Mouse (Mus musculus): ENCODE measurements at regions not wholly inside any gene's neighbourhood (a gene's known extent, or its start where the extent isn't known, plus 50 kb on each side); places are given as distances from the start of the nearest gene placed in this dataset.

GRCm38 (mm10) chr6:89013690-89014061 lies 111.6 kb downstream of the Tpra1 start:
- no peak overlapping the region for H3K4me3 ChIP-seq (ENCODE audit: low read depth, low read length)
- H3K27ac ChIP-seq (ENCODE audit: low read depth, low read length), result peak overlapping the region; percentile 69
- no peaks in the 10 kb centered on the region for H3K9me3 ChIP-seq (ENCODE audit: control insufficient read depth, low read length)
- H3K27me3 ChIP-seq (ENCODE audit: control insufficient read depth, insufficient read depth, low read length), result no peaks in the 10 kb centered on the region
- H3K36me3 ChIP-seq (ENCODE audit: control insufficient read depth, insufficient read depth, low read length), result no peaks in the 10 kb centered on the region
- H3K4me1 ChIP-seq (ENCODE audit: control insufficient read depth, insufficient read depth, low read length), result peaks cover 24% of the 10 kb centered on the region
- H3K4me2 ChIP-seq (ENCODE audit: low read depth, low read length), result peak overlapping the region; percentile 14; the same call in 1 of the 2 replicates
- 45% methylated on average over 8 of the region's 8 CpGs for WGBS
- ATAC-seq (ENCODE audit: low read depth), result no peak
- 0 out of 2 replicates have a peak overlapping the region, but pooled peaks have one; percentile 7 for H3K9ac ChIP-seq (replicated peaks; ENCODE audit: low read depth, low read length)

- Histone ChIP-seq H3K27me3 (ENCODE audit: control insufficient read depth, insufficient read depth, low read length) (peaks cover 7% of the 10 kb centered on the region), H3K4me3 (ENCODE audit: low read depth, low read length) (no peak overlapping the region), H3K27ac (ENCODE audit: low read depth, low read length) (no peak overlapping the region), H3K36me3 (ENCODE audit: control insufficient read depth, insufficient read depth, low read length) (no peaks in the 10 kb centered on the region), H3K4me2 (ENCODE audit: low read depth, low read length) (no peak overlapping the region), H3K9me3 (ENCODE audit: control insufficient read depth, low read length) (no peaks in the 10 kb centered on the region), H3K4me1 (ENCODE audit: control insufficient read depth, insufficient read depth, low read length) (no peaks in the 10 kb centered on the region), H3K9ac (replicated peaks; ENCODE audit: low read depth, low read length) (no peak overlapping the region)
- peak; percentile 69; the same call in 1 of the 2 replicates for ATAC-seq (ENCODE audit: low read depth)
- WGBS, result 13% methylated on average over 11 of the region's 11 CpGs
Observed at GRCm38 (mm10) chr6:89024101-89024650, 122.1 kb downstream of the Tpra1 start.

- Histone ChIP-seq H3K4me3 (ENCODE audit: low read depth, low read length) (no peak overlapping the region), H3K9ac (replicated peaks; ENCODE audit: low read depth, low read length) (no peak overlapping the region), H3K4me1 (ENCODE audit: control insufficient read depth, insufficient read depth, low read length) (peaks cover 13% of the 10 kb centered on the region), H3K27me3 (ENCODE audit: control insufficient read depth, insufficient read depth, low read length) (no peaks in the 10 kb centered on the region), H3K36me3 (ENCODE audit: control insufficient read depth, insufficient read depth, low read length) (no peaks in the 10 kb centered on the region), H3K4me2 (ENCODE audit: low read depth, low read length) (no peak overlapping the region), H3K27ac (ENCODE audit: low read depth, low read length) (no peak overlapping the region), H3K9me3 (ENCODE audit: control insufficient read depth, low read length) (no peaks in the 10 kb centered on the region)
- no peak for ATAC-seq (ENCODE audit: low read depth)
- 46% methylated on average over 5 of the region's 5 CpGs for WGBS
Observed at GRCm38 (mm10) chr6:89033433-89034298, 131.6 kb downstream of the Tpra1 start.

GRCm38 (mm10) chr6:89034455-89034854 lies 132.4 kb downstream of the Tpra1 start:
- Histone ChIP-seq H3K27ac (ENCODE audit: low read depth, low read length) (no peak overlapping the region), H3K4me2 (ENCODE audit: low read depth, low read length) (no peak overlapping the region), H3K9me3 (ENCODE audit: control insufficient read depth, low read length) (no peaks in the 10 kb centered on the region), H3K4me1 (ENCODE audit: control insufficient read depth, insufficient read depth, low read length) (peaks cover 13% of the 10 kb centered on the region), H3K4me3 (ENCODE audit: low read depth, low read length) (no peak overlapping the region), H3K27me3 (ENCODE audit: control insufficient read depth, insufficient read depth, low read length) (no peaks in the 10 kb centered on the region), H3K9ac (replicated peaks; ENCODE audit: low read depth, low read length) (no peak overlapping the region), H3K36me3 (ENCODE audit: control insufficient read depth, insufficient read depth, low read length) (no peaks in the 10 kb centered on the region)
- ATAC-seq (ENCODE audit: low read depth), result no peak
- WGBS, result 63% methylated on average over 3 of the region's 3 CpGs

- peak; percentile 81 for ATAC-seq (ENCODE audit: low read depth)
- Histone ChIP-seq H3K4me1 (ENCODE audit: control insufficient read depth, insufficient read depth, low read length) (peaks cover 13% of the 10 kb centered on the region), H3K4me3 (ENCODE audit: low read depth, low read length) (no peak overlapping the region), H3K27me3 (ENCODE audit: control insufficient read depth, insufficient read depth, low read length) (no peaks in the 10 kb centered on the region), H3K9me3 (ENCODE audit: control insufficient read depth, low read length) (no peaks in the 10 kb centered on the region), H3K27ac (ENCODE audit: low read depth, low read length) (peak overlapping the region; percentile 52; the same call in 1 of the 2 replicates), H3K4me2 (ENCODE audit: low read depth, low read length) (peak overlapping the region; percentile 31; the same call in 1 of the 2 replicates), H3K36me3 (ENCODE audit: control insufficient read depth, insufficient read depth, low read length) (no peaks in the 10 kb centered on the region), H3K9ac (replicated peaks; ENCODE audit: low read depth, low read length) (peak overlapping the region; percentile 35; the same call in 1 of the 2 replicates)
- WGBS, result 30% methylated on average over 13 of the region's 13 CpGs
Observed at GRCm38 (mm10) chr6:89035061-89035835, 133.2 kb downstream of the Tpra1 start.

GRCm38 (mm10) chr6:89035836-89036156 lies 133.7 kb downstream of the Tpra1 start:
- Histone ChIP-seq H3K27me3 (ENCODE audit: control insufficient read depth, insufficient read depth, low read length) (no peaks in the 10 kb centered on the region), H3K9ac (replicated peaks; ENCODE audit: low read depth, low read length) (no peak overlapping the region), H3K4me3 (ENCODE audit: low read depth, low read length) (no peak overlapping the region), H3K4me1 (ENCODE audit: control insufficient read depth, insufficient read depth, low read length) (peaks cover 13% of the 10 kb centered on the region), H3K36me3 (ENCODE audit: control insufficient read depth, insufficient read depth, low read length) (no peaks in the 10 kb centered on the region), H3K9me3 (ENCODE audit: control insufficient read depth, low read length) (no peaks in the 10 kb centered on the region), H3K4me2 (ENCODE audit: low read depth, low read length) (peak overlapping the region; percentile 31; the same call in 1 of the 2 replicates), H3K27ac (ENCODE audit: low read depth, low read length) (no peak overlapping the region)
- 0 out of 2 replicates have a peak, but pooled peaks have one; percentile 33 for ATAC-seq (ENCODE audit: low read depth)
- 29% methylated on average over 4 of the region's 4 CpGs for WGBS

- no peak overlapping the region for H3K4me2 ChIP-seq (ENCODE audit: low read depth, low read length)
- H3K36me3 ChIP-seq (ENCODE audit: control insufficient read depth, insufficient read depth, low read length), result no peaks in the 10 kb centered on the region
- no peaks in the 10 kb centered on the region for H3K27me3 ChIP-seq (ENCODE audit: control insufficient read depth, insufficient read depth, low read length)
- H3K9me3 ChIP-seq (ENCODE audit: control insufficient read depth, low read length), result no peaks in the 10 kb centered on the region
- no peak overlapping the region for H3K9ac ChIP-seq (replicated peaks; ENCODE audit: low read depth, low read length)
- 67% methylated on average over 2 of the region's 2 CpGs for WGBS
- H3K27ac ChIP-seq (ENCODE audit: low read depth, low read length), result no peak overlapping the region
- no peak overlapping the region for H3K4me3 ChIP-seq (ENCODE audit: low read depth, low read length)
- peaks cover 13% of the 10 kb centered on the region for H3K4me1 ChIP-seq (ENCODE audit: control insufficient read depth, insufficient read depth, low read length)
- ATAC-seq (ENCODE audit: low read depth), result no peak
Observed at GRCm38 (mm10) chr6:89037392-89037791, 135.3 kb downstream of the Tpra1 start.

- Histone ChIP-seq H3K9ac (replicated peaks; ENCODE audit: low read depth, low read length) (no peak overlapping the region), H3K4me1 (ENCODE audit: control insufficient read depth, insufficient read depth, low read length) (peaks cover 13% of the 10 kb centered on the region), H3K9me3 (ENCODE audit: control insufficient read depth, low read length) (no peaks in the 10 kb centered on the region), H3K36me3 (ENCODE audit: control insufficient read depth, insufficient read depth, low read length) (no peaks in the 10 kb centered on the region), H3K4me2 (ENCODE audit: low read depth, low read length) (no peak overlapping the region), H3K27me3 (ENCODE audit: control insufficient read depth, insufficient read depth, low read length) (no peaks in the 10 kb centered on the region), H3K27ac (ENCODE audit: low read depth, low read length) (no peak overlapping the region), H3K4me3 (ENCODE audit: low read depth, low read length) (no peak overlapping the region)
- WGBS, result 81% methylated on average over 7 of the region's 7 CpGs
- ATAC-seq (ENCODE audit: low read depth), result no peak
Observed at GRCm38 (mm10) chr6:89037901-89038300, 135.8 kb downstream of the Tpra1 start.
